Mouse (Mus musculus) liver, postnatal 0 days (tissue): ENCODE measurements around the gene Gm47959. TPM values are rescaled to one million over a fixed set of nuclear protein-coding genes. Genes with fewer than 3 reads are reported as not detected.
A peak's percentile ranks its signal among the peaks of the same experiment; 100 is the strongest.
"Not testable (repeated sequence)": the region's sequence is repeated elsewhere in the genome, so short reads cannot be mapped to it uniquely, and the experiment has no call there.

ENCODE experiments used
- ATAC-seq: fragments of 200-750 bp; cut with Nextera tagmentation; 2 replicates; pipeline ENCODE4 v1.8.0; 2017; ENCODE audit warnings: mild to moderate bottlenecking, moderate library complexity
- DNase-seq: peaks from one replicate; pipeline ENCODE4 v3.0.0-alpha.2; 2016
- H3K27ac ChIP-seq: fragments of 300-500 bp; sonication (generic); 2 replicates; pipeline ENCODE4 v1.5.1; 2014; ENCODE audit warnings: antibody characterized with exemption, moderate library complexity, mild to moderate bottlenecking, low read depth
- H3K27me3 ChIP-seq: fragments of 300-500 bp; sonication (generic); 2 replicates; pipeline ENCODE4 v1.6.1; 2014; ENCODE audit warnings: low read length, control low read depth, mixed read lengths; ENCODE audit not compliant: insufficient read depth
- H3K36me3 ChIP-seq: fragments of 300-500 bp; sonication (generic); replicated peaks from 2 replicates; pipeline ENCODE4 v1.6.1; 2014; ENCODE audit warnings: mild to moderate bottlenecking, control low read depth, low read length, moderate library complexity, mixed read lengths; ENCODE audit not compliant: insufficient read depth
- H3K4me1 ChIP-seq: fragments of 300-500 bp; sonication (generic); 2 replicates; pipeline ENCODE4 v1.6.1; 2014; ENCODE audit warnings: antibody characterized with exemption, mild to moderate bottlenecking, control low read depth; ENCODE audit not compliant: insufficient read depth
- H3K4me2 ChIP-seq: fragments of 300-500 bp; sonication (generic); 2 replicates; pipeline ENCODE4 v1.6.1; 2014; ENCODE audit warnings: low read depth, mild to moderate bottlenecking, low read length, moderate library complexity, mixed read lengths
- H3K4me3 ChIP-seq: fragments of 300-500 bp; sonication (generic); 2 replicates; pipeline ENCODE4 v1.5.1; 2014; ENCODE audit warnings: low read depth, low read length
- H3K9ac ChIP-seq: fragments of 300-500 bp; sonication (generic); replicated peaks from 2 replicates; pipeline ENCODE4 v1.6.1; 2014; ENCODE audit warnings: mild to moderate bottlenecking, moderate library complexity
- H3K9me3 ChIP-seq: fragments of 300-500 bp; sonication (generic); 2 replicates; pipeline ENCODE4 v1.6.1; 2016; ENCODE audit warnings: mild to moderate bottlenecking, control low read depth, low read length, mixed read lengths
- CTCF ChIP-seq: sonication (generic); IDR thresholded peaks from 2 replicates; pipeline ENCODE4 v1.5.1; 2016; ENCODE audit warnings: antibody characterized with exemption, low read depth
- EP300 ChIP-seq: IDR thresholded peaks from 2 replicates; pipeline ENCODE4 v1.6.1; 2016; ENCODE audit warnings: antibody characterized with exemption, low read depth, mild to moderate bottlenecking
- WGBS: fragments of 180-500 bp; shearing (Covaris S2); extraction: QIAGEN DNeasy Blood & Tissue Kit; methylation state at CpG from one replicate; pipeline ENCODE4 v1.1.7; 2014; ENCODE audit not compliant: insufficient replicate concordance; 5-methylcytosine and 5-hydroxymethylcytosine counted together
- polyA plus RNA-seq: library from polyadenylated mRNA; unstranded; fragments of >200 nt; fragmentation: Nextera tagmentation; extraction: Ambion mirVana; gene quantifications from 2 replicates; pipeline ENCODE4 v1.2.1, GENCODE M21; 2015

Gm47959 gene
- not detected in 2 replicates for polyA plus RNA-seq

DNA sequence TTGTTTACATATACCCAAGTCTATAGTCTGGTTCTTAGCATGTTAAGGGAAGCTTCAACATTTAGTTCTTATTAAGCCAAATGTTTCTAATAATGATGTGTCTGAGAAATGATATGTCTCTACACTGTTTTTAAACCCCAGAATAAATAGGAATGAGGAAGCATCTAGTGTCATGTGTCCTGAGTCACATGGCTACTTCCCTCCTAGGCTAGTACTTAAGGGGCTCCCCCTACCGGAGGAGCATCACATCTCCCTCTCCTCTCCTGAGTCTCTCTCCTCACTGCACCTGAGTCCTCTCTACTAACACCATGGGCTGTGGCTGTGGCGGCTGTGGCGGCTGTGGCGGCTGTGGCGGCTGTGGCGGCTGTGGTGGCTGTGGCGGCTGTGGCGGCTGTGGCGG lies at the start of gene Gm47959:
TSS of gene Gm47959 (plus strand) at position 243 of the 400 bp plus-strand sequence.
- not testable (repeated sequence) for H3K9ac ChIP-seq, H3K36me3 ChIP-seq, H3K27me3 ChIP-seq, H3K4me1 ChIP-seq, ATAC-seq, H3K27ac ChIP-seq, DNase-seq, H3K4me2 ChIP-seq, H3K4me3 ChIP-seq, H3K9me3 ChIP-seq
- 87% methylated on average over 7 of the region's 9 CpGs for WGBS

DNA sequence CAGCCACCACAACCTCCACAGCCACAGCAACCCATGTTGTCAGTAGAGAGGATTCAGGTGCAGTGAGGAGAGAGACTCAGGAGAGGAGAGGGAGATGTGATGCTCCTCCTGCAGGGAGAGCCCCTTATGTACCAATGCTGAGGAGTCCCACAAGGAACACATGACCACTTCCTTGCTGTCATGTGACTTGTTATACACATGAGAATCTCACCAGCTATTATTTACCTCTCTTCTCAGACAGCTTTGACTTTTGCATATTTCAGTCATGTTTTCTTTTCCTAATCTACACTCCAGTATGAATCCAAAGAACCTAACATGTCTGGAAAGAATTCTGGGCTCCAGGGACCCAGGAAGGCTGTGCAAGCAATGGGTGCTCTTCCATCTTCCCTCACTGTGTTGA lies 44.4 kb upstream of the Gm47959 start, which contains the start of gene Gm7544:
TSS of gene Gm7544 (minus strand) at position 101 of the 400 bp plus-strand sequence.
- not testable (repeated sequence) for H3K27ac ChIP-seq, ATAC-seq, H3K4me1 ChIP-seq, H3K27me3 ChIP-seq, H3K9ac ChIP-seq, DNase-seq, H3K36me3 ChIP-seq, H3K9me3 ChIP-seq, H3K4me3 ChIP-seq, H3K4me2 ChIP-seq

DNA sequence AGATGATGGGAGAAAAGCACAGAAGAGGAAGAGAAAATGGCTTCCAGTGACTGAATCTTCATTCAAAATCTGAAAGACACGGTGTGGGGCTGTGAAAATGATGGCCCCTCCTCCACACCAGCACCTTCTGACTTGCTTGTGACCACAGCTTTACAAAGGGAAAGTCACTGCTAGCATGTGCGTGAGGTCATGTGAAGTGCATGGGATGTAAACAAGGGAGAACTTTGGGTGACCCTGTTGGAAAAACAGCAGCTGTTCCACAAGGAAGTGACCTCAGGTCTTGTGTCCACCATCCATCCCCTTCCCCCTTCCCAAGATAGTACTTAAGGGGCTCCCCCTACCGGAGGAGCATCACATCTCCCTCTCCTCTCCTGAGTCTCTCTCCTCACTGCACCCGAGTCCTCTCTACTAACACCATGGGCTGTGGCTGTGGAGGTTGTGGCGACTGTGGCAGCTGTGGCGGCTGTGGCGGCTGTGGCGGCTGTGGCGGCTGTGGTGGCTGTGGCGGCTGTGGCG lies 40.4 kb upstream of the Gm47959 start, which contains the start of gene Gm47955:
TSS of gene Gm47955 (plus strand) at position 417 of the 516 bp plus-strand sequence.
- H3K4me3 ChIP-seq: no peak within 1 kb of the TSS
- DNase-seq (no peak), ATAC-seq (no peak)
- no peaks in the 10 kb centered on the region for H3K4me1 ChIP-seq
- no peaks in the 10 kb centered on the region for H3K9me3 ChIP-seq
- H3K36me3 ChIP-seq: no peaks in the 10 kb centered on the region
- H3K27me3 ChIP-seq: no peaks in the 10 kb centered on the region
- no peak within 1 kb of the TSS for H3K27ac ChIP-seq
- TF ChIP-seq EP300 (no peak), CTCF (no peak)
- H3K4me2 ChIP-seq: no peak within 1 kb of the TSS
- WGBS: 71% methylated on average over 7 of the region's 11 CpGs
- H3K9ac ChIP-seq: no peak within 1 kb of the TSS

DNA sequence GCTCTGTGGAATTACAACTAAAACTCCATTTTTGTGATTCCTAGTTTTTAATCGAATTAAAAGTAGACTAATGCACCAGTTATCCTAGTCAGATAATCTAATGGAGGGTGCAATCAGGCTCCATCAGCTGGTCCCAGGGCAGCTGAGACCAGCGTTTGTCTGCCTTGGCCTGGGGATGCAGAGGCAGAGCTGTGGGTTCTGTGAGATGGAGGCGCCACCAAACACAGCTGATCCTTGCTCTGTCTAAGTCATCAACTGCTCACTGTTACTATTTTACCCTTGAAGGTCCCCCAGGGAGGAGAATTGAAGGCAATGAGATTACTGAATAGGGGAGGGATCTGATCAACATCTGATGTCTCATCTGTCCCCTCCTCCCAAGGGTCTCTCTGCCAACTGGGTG lies 33.9 kb upstream of the Gm47959 start:
- Histone ChIP-seq H3K36me3 (no peaks in the 10 kb centered on the region), H3K4me1 (no peaks in the 10 kb centered on the region), H3K4me3 (no peak overlapping the region), H3K4me2 (no peak overlapping the region), H3K9me3 (no peaks in the 10 kb centered on the region), H3K9ac (no peak overlapping the region), H3K27me3 (no peaks in the 10 kb centered on the region), H3K27ac (no peak overlapping the region)
- DNase-seq (no peak), ATAC-seq (no peak)
- WGBS: 51% methylated on average over 3 of the region's 3 CpGs
- TF ChIP-seq CTCF: no peak
- TF ChIP-seq EP300: no peak

DNA sequence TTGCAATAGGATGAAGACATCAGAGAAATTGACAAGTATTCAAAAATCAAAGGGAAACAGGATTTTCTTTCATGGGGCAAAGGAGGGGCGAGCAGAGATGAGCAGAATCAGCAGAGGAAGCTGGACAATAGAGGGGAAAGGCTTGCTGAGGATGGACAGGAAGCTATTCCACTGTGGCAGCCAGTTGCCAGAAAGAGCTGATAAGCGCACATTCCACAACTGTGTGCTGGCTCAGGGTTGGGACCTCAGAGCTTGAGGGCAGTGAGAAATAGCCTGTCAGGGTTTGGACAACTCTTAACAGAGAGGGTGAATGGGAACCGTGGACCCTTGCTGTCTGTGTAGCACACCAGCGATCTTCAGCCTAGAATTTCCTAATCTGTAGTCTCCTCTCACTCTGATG lies 28.3 kb upstream of the Gm47959 start:
- peak; percentile 23; the same call in 1 of the 2 replicates for TF ChIP-seq EP300
- no peak for TF ChIP-seq CTCF
- Histone ChIP-seq H3K9ac (no peak overlapping the region), H3K4me1 (no peaks in the 10 kb centered on the region), H3K27ac (no peak overlapping the region), H3K9me3 (no peaks in the 10 kb centered on the region), H3K36me3 (no peaks in the 10 kb centered on the region), H3K4me2 (no peak overlapping the region), H3K4me3 (no peak overlapping the region), H3K27me3 (no peaks in the 10 kb centered on the region)
- ATAC-seq (peak; percentile 76), DNase-seq (no peak)
- WGBS: 27% methylated on average over 4 of the region's 4 CpGs

DNA sequence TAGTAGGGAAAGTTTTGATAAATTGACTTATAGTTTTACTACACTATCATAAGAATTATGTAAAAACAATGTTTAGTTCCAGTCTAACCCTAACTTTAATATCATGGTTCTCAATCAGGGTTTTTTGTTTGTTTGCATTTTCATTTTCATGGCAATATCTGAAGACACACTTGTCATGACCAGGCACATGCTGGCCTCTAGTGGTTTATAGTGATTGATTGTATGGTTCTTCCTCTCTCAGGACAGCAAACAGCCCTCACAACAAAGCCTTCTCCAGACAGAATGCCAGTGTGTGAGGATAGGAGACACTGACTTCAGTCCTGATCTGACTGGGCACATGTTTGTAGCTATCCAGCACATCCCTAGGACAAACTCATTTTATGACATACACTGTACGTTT lies 27.1 kb upstream of the Gm47959 start:
- no peak overlapping the region for H3K4me3 ChIP-seq
- no peak for ATAC-seq
- no peaks in the 10 kb centered on the region for H3K4me1 ChIP-seq
- no peaks in the 10 kb centered on the region for H3K36me3 ChIP-seq
- WGBS: 78% methylated on average over 1 of the region's 1 CpGs
- no peaks in the 10 kb centered on the region for H3K27me3 ChIP-seq
- H3K9me3 ChIP-seq: no peaks in the 10 kb centered on the region
- TF ChIP-seq EP300 (no peak), CTCF (peak; percentile 23; the same call in 1 of the 2 replicates)
- DNase-seq: no peak
- H3K9ac ChIP-seq: no peak overlapping the region
- no peak overlapping the region for H3K4me2 ChIP-seq
- H3K27ac ChIP-seq: no peak overlapping the region

DNA sequence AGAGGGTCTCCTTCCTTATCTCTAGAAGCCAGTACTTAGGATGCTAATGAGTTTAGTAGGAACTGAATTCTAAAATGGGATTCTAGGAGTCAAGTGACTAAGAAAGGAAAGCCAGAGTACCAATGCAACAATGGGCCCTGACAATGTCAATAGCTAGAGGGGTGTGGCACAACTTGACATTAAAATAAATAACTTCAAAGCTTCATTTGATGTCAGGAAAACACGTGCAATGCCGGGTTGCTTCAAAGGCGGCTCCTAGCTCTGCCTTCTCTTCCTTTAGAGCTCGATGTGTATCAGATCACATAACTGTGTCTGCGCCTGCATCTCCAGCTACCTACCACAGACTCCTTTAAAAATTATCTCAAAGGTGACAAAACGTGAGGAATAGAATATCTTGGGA lies 26.4 kb upstream of the Gm47959 start:
- DNase-seq (no peak), ATAC-seq (no peak)
- Histone ChIP-seq H3K4me1 (no peaks in the 10 kb centered on the region), H3K9ac (no peak overlapping the region), H3K4me2 (no peak overlapping the region), H3K36me3 (no peaks in the 10 kb centered on the region), H3K27ac (no peak overlapping the region), H3K4me3 (no peak overlapping the region), H3K27me3 (no peaks in the 10 kb centered on the region), H3K9me3 (no peaks in the 10 kb centered on the region)
- 42% methylated on average over 6 of the region's 6 CpGs for WGBS
- TF ChIP-seq EP300: no peak
- TF ChIP-seq CTCF: no peak
